Mouse (Mus musculus): ENCODE data around the gene Palm2. TPM values are rescaled to one million over a fixed set of nuclear protein-coding genes. Genes with fewer than 3 reads are reported as not detected.
A peak's percentile ranks its signal among the peaks of the same experiment; 100 is the strongest.

The Palm2 gene
- polyA plus RNA-seq, 1 experiment from 2014 or later: 1.5 TPM

- TF ChIP-seq EP300 (optimal IDR thresholded peaks at IDR 0.05) (no peak), CTCF (IDR thresholded peaks at IDR 0.05; ENCODE audit: low read depth) (no peak)
- H3K4me2 ChIP-seq (replicated peaks; ENCODE audit: low read depth): no peak overlapping the region
- H3K9me3 ChIP-seq (ENCODE audit: control insufficient read depth, low read length): no peaks in the 10 kb centered on the region
- H3K36me3 ChIP-seq (ENCODE audit: control insufficient read depth, insufficient read depth, low read length): no peaks in the 10 kb centered on the region
- no peak overlapping the region for H3K4me3 ChIP-seq (ENCODE audit: low read depth, low read length)
- ATAC-seq (ENCODE audit: low FRiP score, low TSS enrichment) (no peak), DNase-seq (ENCODE audit: low spot score) (no peak)
- WGBS: 89% methylated on average over 7 of the region's 7 CpGs
- no peaks in the 10 kb centered on the region for H3K27me3 ChIP-seq (ENCODE audit: control insufficient read depth, insufficient read depth, low read length)
- H3K4me1 ChIP-seq (replicated peaks; ENCODE audit: control insufficient read depth, insufficient read depth): no peaks in the 10 kb centered on the region
- no peak overlapping the region for H3K9ac ChIP-seq (ENCODE audit: low read length)
- no peak overlapping the region for H3K27ac ChIP-seq (replicated peaks)
Measured at GRCm38 (mm10) chr4:57424011-57424410, 10.0 kb upstream of the Palm2 start.

GRCm38 (mm10) chr4:57428317-57428716, 5.7 kb upstream of the Palm2 start:
- WGBS: 75% methylated on average over 8 of the region's 8 CpGs
- ATAC-seq (ENCODE audit: low FRiP score, low TSS enrichment): no peak
- no peaks in the 10 kb centered on the region for H3K36me3 ChIP-seq (ENCODE audit: control insufficient read depth, insufficient read depth, low read length)
- no peak overlapping the region for H3K27ac ChIP-seq (replicated peaks)
- DNase-seq (ENCODE audit: low spot score): no peak
- H3K9ac ChIP-seq (ENCODE audit: low read length): no peak overlapping the region
- TF ChIP-seq EP300 (optimal IDR thresholded peaks at IDR 0.05) (no peak), CTCF (IDR thresholded peaks at IDR 0.05; ENCODE audit: low read depth) (no peak)
- H3K4me3 ChIP-seq (ENCODE audit: low read depth, low read length): no peak overlapping the region
- no peaks in the 10 kb centered on the region for H3K9me3 ChIP-seq (ENCODE audit: control insufficient read depth, low read length)
- H3K4me2 ChIP-seq (replicated peaks; ENCODE audit: low read depth): no peak overlapping the region
- H3K27me3 ChIP-seq (ENCODE audit: control insufficient read depth, insufficient read depth, low read length): no peaks in the 10 kb centered on the region
- H3K4me1 ChIP-seq (replicated peaks; ENCODE audit: control insufficient read depth, insufficient read depth): no peaks in the 10 kb centered on the region

GRCm38 (mm10) chr4:57434705-57435360, 786 bp downstream of the Palm2 start:
- TF ChIP-seq EP300 (optimal IDR thresholded peaks at IDR 0.05) (no peak), CTCF (IDR thresholded peaks at IDR 0.05; ENCODE audit: low read depth) (no peak)
- no peaks in the 10 kb centered on the region for H3K36me3 ChIP-seq (ENCODE audit: control insufficient read depth, insufficient read depth, low read length)
- 23% methylated on average over 19 of the region's 19 CpGs for WGBS
- H3K27me3 ChIP-seq (ENCODE audit: control insufficient read depth, insufficient read depth, low read length): 0 out of 2 replicates have a peak, but pooled peaks cover 3% of the 10 kb centered on the region
- H3K27ac ChIP-seq (replicated peaks): no peak overlapping the region
- no peaks in the 10 kb centered on the region for H3K4me1 ChIP-seq (replicated peaks; ENCODE audit: control insufficient read depth, insufficient read depth)
- DNase-seq (ENCODE audit: low spot score) (no peak), ATAC-seq (ENCODE audit: low FRiP score, low TSS enrichment) (no peak)
- peak overlapping the region; percentile 98 for H3K4me2 ChIP-seq (replicated peaks; ENCODE audit: low read depth)
- H3K9ac ChIP-seq (ENCODE audit: low read length): no peak overlapping the region
- no peaks in the 10 kb centered on the region for H3K9me3 ChIP-seq (ENCODE audit: control insufficient read depth, low read length)
- peak overlapping the region; percentile 53 for H3K4me3 ChIP-seq (ENCODE audit: low read depth, low read length)

- no peak for DNase-seq (ENCODE audit: low spot score)
Measured at GRCm38 (mm10) chr4:57436286-57436685, 2.2 kb downstream of the Palm2 start.

GRCm38 (mm10) chr4:57446082-57446481, 12.0 kb downstream of the Palm2 start:
- TF ChIP-seq EP300 (optimal IDR thresholded peaks at IDR 0.05): no peak
- H3K4me3 ChIP-seq (ENCODE audit: low read depth, low read length): no peak overlapping the region
- no peaks in the 10 kb centered on the region for H3K27me3 ChIP-seq (ENCODE audit: control insufficient read depth, insufficient read depth, low read length)
- no peaks in the 10 kb centered on the region for H3K9me3 ChIP-seq (ENCODE audit: control insufficient read depth, low read length)
- no peaks in the 10 kb centered on the region for H3K36me3 ChIP-seq (ENCODE audit: control insufficient read depth, insufficient read depth, low read length)
- no peak for DNase-seq (ENCODE audit: low spot score)
- no peaks in the 10 kb centered on the region for H3K4me1 ChIP-seq (replicated peaks; ENCODE audit: control insufficient read depth, insufficient read depth)
- H3K4me2 ChIP-seq (replicated peaks; ENCODE audit: low read depth): no peak overlapping the region
- WGBS: 63% methylated on average over 2 of the region's 2 CpGs
- H3K27ac ChIP-seq (replicated peaks): no peak overlapping the region
- H3K9ac ChIP-seq (ENCODE audit: low read length): no peak overlapping the region
- no peak for ATAC-seq (ENCODE audit: low FRiP score, low TSS enrichment)

More at GRCm38 (mm10) chr4:57436286-57436685, 2.2 kb downstream of the Palm2 start:
- WGBS: 61% methylated on average over 4 of the region's 4 CpGs
- no peaks in the 10 kb centered on the region for H3K36me3 ChIP-seq (ENCODE audit: control insufficient read depth, insufficient read depth, low read length)
- no peak for TF ChIP-seq EP300 (optimal IDR thresholded peaks at IDR 0.05)
- no peak for TF ChIP-seq CTCF (IDR thresholded peaks at IDR 0.05; ENCODE audit: low read depth)
- no peaks in the 10 kb centered on the region for H3K9me3 ChIP-seq (ENCODE audit: control insufficient read depth, low read length)
- no peak for ATAC-seq (ENCODE audit: low FRiP score, low TSS enrichment)
- H3K4me3 ChIP-seq (ENCODE audit: low read depth, low read length): no peak overlapping the region
- H3K4me1 ChIP-seq (replicated peaks; ENCODE audit: control insufficient read depth, insufficient read depth): no peaks in the 10 kb centered on the region
- 0 out of 2 replicates have a peak, but pooled peaks cover 3% of the 10 kb centered on the region for H3K27me3 ChIP-seq (ENCODE audit: control insufficient read depth, insufficient read depth, low read length)
- no peak overlapping the region for H3K9ac ChIP-seq (ENCODE audit: low read length)
- no peak overlapping the region for H3K4me2 ChIP-seq (replicated peaks; ENCODE audit: low read depth)
- H3K27ac ChIP-seq (replicated peaks): no peak overlapping the region

- H3K27me3 ChIP-seq (ENCODE audit: control insufficient read depth, insufficient read depth, low read length): no peaks in the 10 kb centered on the region
- H3K9ac ChIP-seq (ENCODE audit: low read length): no peak overlapping the region
- DNase-seq (ENCODE audit: low spot score) (peak; percentile 27), ATAC-seq (ENCODE audit: low FRiP score, low TSS enrichment) (0 out of 2 replicates have a peak, but pooled peaks have one; percentile 70)
- no peaks in the 10 kb centered on the region for H3K4me1 ChIP-seq (replicated peaks; ENCODE audit: control insufficient read depth, insufficient read depth)
- no peak overlapping the region for H3K4me2 ChIP-seq (replicated peaks; ENCODE audit: low read depth)
- H3K36me3 ChIP-seq (ENCODE audit: control insufficient read depth, insufficient read depth, low read length): no peaks in the 10 kb centered on the region
- no peak overlapping the region for H3K27ac ChIP-seq (replicated peaks)
- H3K9me3 ChIP-seq (ENCODE audit: control insufficient read depth, low read length): no peaks in the 10 kb centered on the region
- TF ChIP-seq CTCF (IDR thresholded peaks at IDR 0.05; ENCODE audit: low read depth) (peak; percentile 40), EP300 (optimal IDR thresholded peaks at IDR 0.05) (no peak)
- WGBS: 65% methylated on average over 4 of the region's 4 CpGs
- H3K4me3 ChIP-seq (ENCODE audit: low read depth, low read length): no peak overlapping the region
Measured at GRCm38 (mm10) chr4:57446854-57447444, 12.9 kb downstream of the Palm2 start.
